Mouse (Mus musculus): ENCODE results near the gene Nsl1. TPM values are rescaled to one million over a fixed set of nuclear protein-coding genes. Genes with fewer than 3 reads are reported as not detected.
"Not testable (repeated sequence)": the region's sequence is repeated elsewhere in the genome, so short reads cannot be mapped to it uniquely, and the experiment has no call there.

Nsl1 gene
- 34.9 and 35.9 TPM in 2 replicates for polyA plus RNA-seq (2016; fragmentation: Nextera tagmentation; extraction: Ambion mirVana)

- peak; percentile 90 for DNase-seq (ENCODE audit: low spot score)
- Histone ChIP-seq H3K4me1 (peaks cover 26% of the 10 kb centered on the region), H3K4me3 (peak within 1 kb of the TSS; percentile 85), H3K27ac (replicated peaks) (peak within 1 kb of the TSS; percentile 96), H3K36me3 (peaks cover 34% of the 10 kb centered on the region), H3K27me3 (ENCODE audit: low read depth, poor library complexity, severe bottlenecking) (no peaks in the 10 kb centered on the region), H3K9me3 (replicated peaks) (no peaks in the 10 kb centered on the region)
- under 1% methylated on average over 56 of the region's 56 CpGs for WGBS
Observed at GRCm38 (mm10) chr1:191062781-191063485, at the start of gene Nsl1, which contains the start of gene Tatdn3. TSS of gene Nsl1 (plus strand) at chr1:191063012. TSS of gene Tatdn3 (minus strand) at chr1:191062932.

- H3K4me3 ChIP-seq, result no peak overlapping the region
- no peaks in the 10 kb centered on the region for H3K9me3 ChIP-seq (replicated peaks)
- no peak for DNase-seq (ENCODE audit: low spot score)
- no peaks in the 10 kb centered on the region for H3K4me1 ChIP-seq
- H3K27me3 ChIP-seq (ENCODE audit: low read depth, poor library complexity, severe bottlenecking), result no peaks in the 10 kb centered on the region
- 95% methylated on average over 3 of the region's 3 CpGs for WGBS
- no peak overlapping the region for H3K27ac ChIP-seq (replicated peaks)
- peaks cover 65% of the 10 kb centered on the region for H3K36me3 ChIP-seq
Observed at GRCm38 (mm10) chr1:191014271-191014670, 48.5 kb upstream of the Nsl1 start.

- 95% methylated on average over 5 of the region's 5 CpGs for whole genome bisulfite sequencing
- no peak for DNase-seq (ENCODE audit: low spot score)
- H3K4me1 ChIP-seq, result peaks cover 7% of the 10 kb centered on the region
- H3K4me3 ChIP-seq, result no peak overlapping the region
- H3K9me3 ChIP-seq (replicated peaks), result no peaks in the 10 kb centered on the region
- H3K36me3 ChIP-seq, result peaks cover 34% of the 10 kb centered on the region
- no peaks in the 10 kb centered on the region for H3K27me3 ChIP-seq (ENCODE audit: low read depth, poor library complexity, severe bottlenecking)
- H3K27ac ChIP-seq (replicated peaks), result no peak overlapping the region
Observed at GRCm38 (mm10) chr1:191019803-191020202, 43.0 kb upstream of the Nsl1 start.

GRCm38 (mm10) chr1:191020217-191020924 is 42.4 kb upstream of the Nsl1 start:
- Histone ChIP-seq H3K4me1 (peaks cover 12% of the 10 kb centered on the region), H3K27ac (replicated peaks) (no peak overlapping the region), H3K36me3 (peaks cover 29% of the 10 kb centered on the region), H3K4me3 (no peak overlapping the region), H3K9me3 (replicated peaks) (no peaks in the 10 kb centered on the region), H3K27me3 (ENCODE audit: low read depth, poor library complexity, severe bottlenecking) (no peaks in the 10 kb centered on the region)
- 90% methylated on average over 3 of the region's 3 CpGs for WGBS
- no peak for DNase-seq (ENCODE audit: low spot score)

GRCm38 (mm10) chr1:191021016-191021415 is 41.8 kb upstream of the Nsl1 start:
- DNase-seq (ENCODE audit: low spot score), result no peak
- WGBS, result 93% methylated on average over 7 of the region's 7 CpGs
- Histone ChIP-seq H3K4me1 (peaks cover 16% of the 10 kb centered on the region), H3K27me3 (ENCODE audit: low read depth, poor library complexity, severe bottlenecking) (no peaks in the 10 kb centered on the region), H3K9me3 (replicated peaks) (no peaks in the 10 kb centered on the region), H3K27ac (replicated peaks) (no peak overlapping the region), H3K4me3 (no peak overlapping the region), H3K36me3 (peaks cover 28% of the 10 kb centered on the region)

GRCm38 (mm10) chr1:191023140-191023539 is 39.7 kb upstream of the Nsl1 start:
- Histone ChIP-seq H3K36me3 (peaks cover 25% of the 10 kb centered on the region), H3K9me3 (replicated peaks) (no peaks in the 10 kb centered on the region), H3K27me3 (ENCODE audit: low read depth, poor library complexity, severe bottlenecking) (no peaks in the 10 kb centered on the region), H3K4me1 (peaks cover 26% of the 10 kb centered on the region), H3K27ac (replicated peaks) (no peak overlapping the region), H3K4me3 (no peak overlapping the region)
- no peak for DNase-seq (ENCODE audit: low spot score)
- WGBS, result 94% methylated on average over 2 of the region's 2 CpGs

- WGBS, result 95% methylated on average over 5 of the region's 6 CpGs
Observed at GRCm38 (mm10) chr1:191023806-191024205, 39.0 kb upstream of the Nsl1 start.

GRCm38 (mm10) chr1:191025016-191026012 is 37.5 kb upstream of the Nsl1 start:
- H3K27me3 ChIP-seq (ENCODE audit: low read depth, poor library complexity, severe bottlenecking), result no peaks in the 10 kb centered on the region
- H3K4me3 ChIP-seq, result peak overlapping the region; percentile 87
- DNase-seq (ENCODE audit: low spot score), result no peak
- peaks cover 26% of the 10 kb centered on the region for H3K4me1 ChIP-seq
- peak overlapping the region; percentile 93 for H3K27ac ChIP-seq (replicated peaks)
- H3K9me3 ChIP-seq (replicated peaks), result no peaks in the 10 kb centered on the region
- H3K36me3 ChIP-seq, result peaks cover 14% of the 10 kb centered on the region
- 2% methylated on average over 69 of the region's 69 CpGs for WGBS

More at GRCm38 (mm10) chr1:191023806-191024205, 39.0 kb upstream of the Nsl1 start:
- not testable (repeated sequence) for H3K4me3 ChIP-seq; DNase-seq (ENCODE audit: low spot score); H3K27me3 ChIP-seq (ENCODE audit: low read depth, poor library complexity, severe bottlenecking); H3K27ac ChIP-seq (replicated peaks); H3K9me3 ChIP-seq (replicated peaks)
- Histone ChIP-seq H3K4me1 (peaks cover 26% of the 10 kb centered on the region), H3K36me3 (peaks cover 25% of the 10 kb centered on the region)

GRCm38 (mm10) chr1:191026021-191026713 is 36.6 kb upstream of the Nsl1 start, which contains the start of gene Flvcr1:
TSS of gene Flvcr1 (minus strand) at chr1:191026158.
- no peaks in the 10 kb centered on the region for H3K9me3 ChIP-seq (replicated peaks)
- H3K27me3 ChIP-seq (ENCODE audit: low read depth, poor library complexity, severe bottlenecking), result no peaks in the 10 kb centered on the region
- peak; percentile 99 for DNase-seq (ENCODE audit: low spot score)
- H3K27ac ChIP-seq (replicated peaks), result peak within 1 kb of the TSS; percentile 93
- H3K4me3 ChIP-seq, result peak within 1 kb of the TSS; percentile 87
- peaks cover 9% of the 10 kb centered on the region for H3K36me3 ChIP-seq
- WGBS, result 0% methylated on average over 50 of the region's 50 CpGs
- H3K4me1 ChIP-seq, result peaks cover 26% of the 10 kb centered on the region

GRCm38 (mm10) chr1:191030182-191030581 is 32.6 kb upstream of the Nsl1 start:
- 77% methylated on average over 10 of the region's 10 CpGs for WGBS
- H3K4me1 ChIP-seq, result peaks cover 15% of the 10 kb centered on the region
- no peaks in the 10 kb centered on the region for H3K9me3 ChIP-seq (replicated peaks)
- no peaks in the 10 kb centered on the region for H3K36me3 ChIP-seq
- H3K27ac ChIP-seq (replicated peaks), result no peak overlapping the region
- no peak overlapping the region for H3K4me3 ChIP-seq
- H3K27me3 ChIP-seq (ENCODE audit: low read depth, poor library complexity, severe bottlenecking), result no peaks in the 10 kb centered on the region
- no peak for DNase-seq (ENCODE audit: low spot score)

GRCm38 (mm10) chr1:191030922-191031425 is 31.8 kb upstream of the Nsl1 start:
- H3K27ac ChIP-seq (replicated peaks); H3K4me3 ChIP-seq; H3K9me3 ChIP-seq (replicated peaks); H3K27me3 ChIP-seq (ENCODE audit: low read depth, poor library complexity, severe bottlenecking); DNase-seq (ENCODE audit: low spot score); H3K36me3 ChIP-seq: not testable (repeated sequence)
- H3K4me1 ChIP-seq, result peaks cover 16% of the 10 kb centered on the region
- 87% methylated on average over 6 of the region's 6 CpGs for WGBS

Data from midbrain, embryonic 10.5 days (tissue).